Mouse (Mus musculus) MN1 (cell line): ENCODE data around the gene Serpinb1c.
"Not testable (repeated sequence)": the region's sequence is repeated elsewhere in the genome, so short reads cannot be mapped to it uniquely, and the experiment has no call there.

ENCODE experiments used
- DNase-seq: peaks from one replicate; pipeline ENCODE4 v3.0.0-alpha.2; 2016; ENCODE audit warnings: low spot score

Serpinb1c gene

GRCm38 (mm10) chr13:32865591-32865990 lies 32.4 kb downstream of the Serpinb1c start:
- DNase-seq = no peak

DNA sequence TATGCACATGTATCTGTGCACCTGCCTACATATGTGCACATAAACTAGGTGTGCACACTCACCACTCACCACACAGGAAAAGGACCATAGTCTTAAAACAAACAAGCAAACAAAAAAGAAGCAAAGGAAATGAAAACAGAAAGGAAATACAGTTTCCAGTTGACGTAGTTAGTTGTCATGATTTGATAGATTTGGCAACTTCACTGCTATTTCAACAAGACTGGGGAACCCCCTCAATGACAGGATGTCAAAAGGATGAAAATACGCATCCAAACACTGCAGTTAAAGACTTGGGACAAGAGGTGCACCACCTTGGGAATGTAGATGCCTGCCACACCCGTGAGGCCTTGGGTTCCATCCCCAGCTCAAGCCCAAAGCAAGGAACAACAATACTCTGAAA lies 33.5 kb downstream of the Serpinb1c start:
- DNase-seq = not testable (repeated sequence)

- DNase-seq = no peak
Measured at GRCm38 (mm10) chr13:32863456-32863855, 34.6 kb downstream of the Serpinb1c start.

GRCm38 (mm10) chr13:32860821-32861220 lies 37.2 kb downstream of the Serpinb1c start:
- no peak for DNase-seq

DNA sequence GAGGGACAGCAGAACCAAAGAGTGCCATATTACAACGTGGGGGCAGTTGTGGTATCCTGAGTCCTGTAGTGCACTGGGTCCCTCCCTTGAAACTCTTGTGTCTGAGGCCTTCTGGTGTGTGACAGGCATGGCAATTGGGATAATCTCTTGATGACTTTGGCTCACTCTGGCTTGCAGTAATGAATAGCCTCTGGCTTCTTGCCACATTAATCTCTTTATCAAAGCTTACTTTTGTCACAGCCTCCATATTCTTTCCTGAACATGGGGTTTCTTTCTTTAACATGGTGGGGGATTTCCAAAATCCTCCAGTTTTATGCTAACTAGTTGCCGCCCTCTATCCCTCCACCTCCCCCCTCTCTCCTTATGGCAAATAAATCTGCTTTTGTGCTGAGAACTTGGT lies 44.9 kb downstream of the Serpinb1c start:
- DNase-seq = no peak

DNA sequence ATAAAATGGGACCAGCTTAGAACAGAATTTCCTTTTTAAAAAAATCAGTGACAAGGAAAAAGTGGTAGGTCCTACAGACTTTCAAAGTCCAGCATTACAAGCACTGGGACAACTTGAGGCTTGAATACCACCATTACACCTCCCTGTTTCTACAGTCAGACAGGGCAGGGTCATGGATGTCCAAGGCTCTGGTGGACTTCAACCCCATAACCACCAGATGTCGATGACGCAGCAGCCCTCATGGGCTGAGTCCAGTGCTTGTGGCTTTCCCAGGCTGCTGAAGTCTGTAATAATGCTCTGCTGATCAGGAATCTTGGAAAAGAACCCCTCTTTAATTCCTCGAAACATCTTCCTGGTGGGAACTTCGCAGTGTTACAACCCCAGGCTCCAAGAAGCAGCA lies 45.5 kb downstream of the Serpinb1c start:
- no peak for DNase-seq

- peak; percentile 46 for DNase-seq
Measured at GRCm38 (mm10) chr13:32851967-32852366, 46.0 kb downstream of the Serpinb1c start.

GRCm38 (mm10) chr13:32850668-32851404 lies 47.2 kb downstream of the Serpinb1c start, which contains the start of gene Serpinb1a:
Gene Serpinb1a, minus strand, starts transcription at chr13:32851185.
- no peak for DNase-seq

DNA sequence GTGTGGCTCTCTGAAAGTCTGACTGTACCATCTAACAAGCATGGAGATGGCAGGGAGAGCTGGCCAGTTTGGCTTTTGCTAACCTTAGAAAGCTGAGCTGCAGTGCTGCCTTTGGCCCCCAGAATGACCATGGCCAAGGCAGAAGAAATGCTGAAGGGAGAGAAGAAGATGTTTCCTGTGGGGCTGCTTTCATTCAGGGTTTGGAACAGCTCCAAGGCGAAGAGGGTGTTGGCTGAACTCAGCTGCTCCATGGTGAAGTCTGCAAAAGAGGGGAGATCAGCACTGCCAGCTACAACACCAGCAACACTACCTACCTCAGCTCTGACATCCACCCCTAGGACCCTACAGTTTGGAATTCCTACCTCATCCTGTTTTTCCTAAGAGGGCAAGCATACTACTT lies 47.9 kb downstream of the Serpinb1c start:
- no peak for DNase-seq

DNA sequence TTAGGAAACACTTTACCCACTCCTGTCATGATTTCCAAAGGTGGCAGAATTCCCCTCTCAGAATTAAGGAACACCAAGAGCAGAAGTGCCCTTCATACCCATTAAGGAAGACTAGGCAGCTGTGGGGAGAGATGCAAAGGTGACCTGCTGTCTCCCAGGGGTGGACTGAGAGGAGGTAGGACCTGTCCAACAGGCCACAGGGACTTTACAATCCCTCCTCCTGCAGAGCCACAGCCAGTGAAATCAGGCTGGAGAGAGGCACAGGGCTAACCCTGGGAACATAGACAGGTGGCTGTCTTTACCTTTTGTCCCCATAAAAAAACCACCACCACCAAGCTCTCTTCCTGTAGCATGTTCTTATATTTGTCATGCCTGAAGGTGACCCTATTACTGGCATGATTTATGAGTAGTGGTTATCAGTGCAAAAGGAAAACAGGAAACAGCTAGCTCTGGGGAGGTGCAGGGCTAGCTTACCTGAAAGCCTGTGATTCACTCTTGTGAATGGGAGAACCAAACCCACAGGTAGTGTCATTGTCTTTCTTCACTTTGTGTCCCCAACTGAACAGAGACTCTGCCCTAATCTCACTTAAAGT lies 48.4 kb downstream of the Serpinb1c start:
- no peak for DNase-seq

DNA sequence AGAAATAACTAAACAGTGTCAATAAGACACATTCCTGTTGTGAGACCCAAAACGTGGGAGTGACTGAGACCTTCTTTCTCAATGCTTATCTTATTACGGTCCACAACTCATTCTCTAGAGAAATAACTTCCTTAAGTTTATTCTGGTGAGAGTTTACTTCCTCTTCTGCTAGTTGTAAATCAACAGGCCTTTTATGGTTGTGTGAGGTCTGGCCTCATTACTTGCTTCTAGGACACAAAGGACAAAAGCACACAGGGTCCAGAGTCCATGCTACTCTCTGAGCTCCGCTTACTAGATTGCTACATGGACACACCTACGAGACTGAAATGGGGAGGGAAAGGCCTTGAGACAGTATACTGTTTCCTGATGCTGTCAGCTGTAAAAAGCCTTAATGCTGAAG lies 48.9 kb downstream of the Serpinb1c start:
- no peak for DNase-seq

DNA sequence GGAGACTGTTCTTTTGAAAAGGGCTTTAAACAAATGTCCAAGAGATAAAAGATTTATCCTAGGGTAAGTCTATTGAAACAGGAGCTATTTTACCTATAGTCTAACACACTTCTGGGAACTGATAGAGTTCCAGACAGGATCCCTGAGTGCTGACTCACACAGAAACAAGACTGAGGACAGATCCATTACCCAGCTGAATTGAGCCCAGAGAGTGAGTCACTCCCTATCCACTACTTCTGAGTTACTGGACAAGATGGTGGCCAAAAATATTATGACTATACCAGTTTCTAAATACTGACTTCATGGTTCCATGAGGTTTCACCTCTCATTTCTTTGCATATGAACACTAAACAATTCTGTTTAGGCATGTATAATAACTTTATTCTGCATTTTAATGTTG lies 51.8 kb downstream of the Serpinb1c start:
- no peak for DNase-seq

GRCm38 (mm10) chr13:32841349-32841748 lies 56.7 kb downstream of the Serpinb1c start:
- DNase-seq = no peak

- no peak for DNase-seq
Measured at GRCm38 (mm10) chr13:32839314-32839713, 58.7 kb downstream of the Serpinb1c start.

GRCm38 (mm10) chr13:32834513-32834912 lies 63.5 kb downstream of the Serpinb1c start:
- no peak for DNase-seq

DNA sequence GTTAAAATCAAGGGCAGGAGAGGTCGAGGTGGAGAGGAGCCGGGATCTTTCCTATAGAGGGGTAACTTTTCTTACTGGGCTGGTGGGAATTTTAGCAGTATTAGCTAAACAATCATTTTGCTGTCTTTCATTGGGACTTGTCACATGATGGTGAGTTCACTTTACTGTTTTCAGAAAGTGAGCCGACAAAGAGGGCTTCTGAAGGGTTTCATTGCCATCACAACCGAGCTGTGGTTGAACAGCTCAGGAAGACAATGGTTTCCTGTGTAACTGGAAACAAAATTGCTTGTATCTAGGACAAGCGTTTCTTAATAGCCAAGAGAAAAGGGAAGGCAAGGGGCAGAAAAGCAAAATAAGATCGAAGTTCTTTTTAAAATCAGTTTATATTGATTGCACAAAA lies 64.8 kb downstream of the Serpinb1c start:
- no peak for DNase-seq

GRCm38 (mm10) chr13:32832776-32833175 lies 65.2 kb downstream of the Serpinb1c start:
- DNase-seq = no peak

DNA sequence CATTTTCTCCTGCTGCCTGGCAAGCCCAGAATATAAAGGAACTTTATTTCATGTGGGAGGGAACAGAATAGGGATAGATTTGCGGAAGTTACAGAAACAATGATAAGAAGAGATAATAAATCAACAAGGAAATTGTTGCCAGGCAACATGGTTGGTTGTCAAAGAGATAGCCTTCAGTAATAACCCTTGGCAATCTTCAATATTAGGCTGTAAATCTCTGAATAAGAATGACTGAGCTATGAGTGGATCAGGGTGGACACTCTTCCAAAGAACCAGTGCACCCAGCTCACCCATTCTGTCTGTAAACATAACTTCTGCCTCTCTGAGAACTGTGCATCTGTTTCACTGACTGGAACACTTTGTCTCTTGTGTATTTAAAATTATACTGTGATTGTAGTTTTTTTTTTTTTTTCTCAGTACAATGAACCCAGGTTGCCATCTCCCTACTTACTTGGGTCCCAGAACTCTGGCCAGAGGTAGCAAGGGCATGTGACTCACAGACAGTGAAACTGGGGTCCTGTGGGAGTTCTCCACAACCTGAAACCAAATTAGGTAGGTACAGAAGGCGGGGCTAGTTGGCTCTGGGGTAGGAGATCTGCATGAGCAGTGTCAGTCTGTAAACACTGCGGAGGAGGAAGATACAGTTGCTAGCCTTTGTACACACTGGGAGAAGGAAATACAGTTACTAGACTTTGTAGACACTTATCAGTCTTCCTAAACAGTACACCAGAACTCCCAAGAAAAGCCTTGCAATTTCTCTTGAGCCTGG lies 66.3 kb downstream of the Serpinb1c start:
- no peak for DNase-seq
